Mouse (Mus musculus): ENCODE results near the gene Lrrc71. TPM values are rescaled to one million over a fixed set of nuclear protein-coding genes. Genes with fewer than 3 reads are reported as not detected.

Lrrc71 gene
- polyA plus RNA-seq, 1 experiment from 2014 or later = 0.52 TPM

DNA sequence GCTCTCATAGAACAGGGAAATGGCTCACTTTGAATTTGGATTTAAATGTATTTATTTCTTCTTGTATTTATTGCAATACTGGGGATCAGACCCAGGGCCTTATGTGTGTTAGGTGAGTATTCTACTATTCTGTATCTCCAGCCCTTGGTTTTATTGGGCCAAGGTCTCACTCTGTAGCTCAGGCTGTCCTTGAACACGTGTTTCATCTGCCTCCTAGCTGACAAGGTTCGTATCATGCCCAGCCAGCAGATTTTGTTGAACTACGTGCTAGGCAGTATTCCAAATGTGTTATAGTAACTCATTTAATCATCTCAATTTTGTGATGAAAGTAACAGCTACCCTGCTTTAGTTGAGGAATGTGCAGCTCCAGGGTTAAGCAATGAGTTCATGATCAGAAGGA, 6.4 kb downstream of the Lrrc71 start:
- H3K4me1 ChIP-seq (ENCODE audit: control insufficient read depth, insufficient read depth, low read length) = 0 out of 2 replicates have a peak, but pooled peaks cover 2% of the 10 kb centered on the region
- no peaks in the 10 kb centered on the region for H3K9me3 ChIP-seq (ENCODE audit: control insufficient read depth, low read length)
- H3K4me2 ChIP-seq (ENCODE audit: low read depth, low read length) = no peak overlapping the region
- H3K27ac ChIP-seq (ENCODE audit: low read depth, low read length) = no peak overlapping the region
- no peak overlapping the region for H3K9ac ChIP-seq (replicated peaks; ENCODE audit: low read depth, low read length)
- H3K36me3 ChIP-seq (ENCODE audit: control insufficient read depth, insufficient read depth, low read length) = peaks cover 18% of the 10 kb centered on the region; the same call in 1 of the 2 replicates
- H3K27me3 ChIP-seq (ENCODE audit: control insufficient read depth, insufficient read depth, low read length) = no peaks in the 10 kb centered on the region
- 90% methylated on average over 3 of the region's 3 CpGs for WGBS
- ATAC-seq (ENCODE audit: low read depth) = no peak
- H3K4me3 ChIP-seq (ENCODE audit: low read depth, low read length) = no peak overlapping the region

DNA sequence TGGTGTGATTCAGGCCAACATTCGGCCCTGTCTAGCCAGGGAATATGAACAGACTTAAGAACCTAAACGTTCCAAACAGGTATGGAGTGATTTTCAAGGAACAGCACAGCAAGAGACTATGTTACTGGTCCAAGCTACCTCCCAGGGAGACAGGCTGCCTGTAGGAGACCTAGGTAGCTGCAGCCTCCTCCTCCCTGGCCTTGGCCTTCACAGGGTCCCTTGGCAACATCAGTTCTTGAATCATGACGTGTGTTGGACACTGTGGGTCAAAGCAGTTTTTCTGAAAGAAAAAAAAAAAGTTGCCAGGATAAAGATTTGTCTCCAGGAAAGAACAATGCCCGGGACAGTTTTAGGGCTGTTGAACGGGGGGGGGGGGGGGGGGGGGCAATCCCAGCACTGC, 9.5 kb downstream of the Lrrc71 start:
- Histone ChIP-seq H3K36me3 (ENCODE audit: control insufficient read depth, insufficient read depth, low read length) (peaks cover 35% of the 10 kb centered on the region), H3K4me3 (ENCODE audit: low read depth, low read length) (no peak overlapping the region)
- 55% methylated on average over 5 of the region's 5 CpGs for WGBS

DNA sequence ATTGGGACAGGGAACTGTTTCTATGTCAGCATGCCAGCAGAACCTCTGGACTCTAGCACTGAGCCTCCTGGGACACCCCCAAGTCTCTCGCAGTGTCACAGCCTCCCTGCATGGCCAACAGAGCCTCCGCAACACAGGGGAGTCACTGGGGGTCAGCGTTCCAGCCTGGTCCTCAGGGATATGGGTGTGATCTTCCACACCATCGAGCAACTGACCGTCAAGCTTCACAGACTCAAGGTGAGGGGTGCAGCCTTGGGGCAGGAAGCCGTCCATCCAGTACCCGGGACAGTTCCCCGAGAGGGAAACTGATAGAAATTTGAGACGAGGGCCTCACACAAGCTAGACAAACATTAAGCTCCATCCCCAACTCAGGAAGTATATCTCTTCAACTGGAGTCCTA, 13.1 kb downstream of the Lrrc71 start:
- ATAC-seq (ENCODE audit: low read depth) = no peak
- Histone ChIP-seq H3K4me1 (ENCODE audit: control insufficient read depth, insufficient read depth, low read length) (no peaks in the 10 kb centered on the region), H3K36me3 (ENCODE audit: control insufficient read depth, insufficient read depth, low read length) (peaks cover 67% of the 10 kb centered on the region), H3K27ac (ENCODE audit: low read depth, low read length) (no peak overlapping the region), H3K9me3 (ENCODE audit: control insufficient read depth, low read length) (no peaks in the 10 kb centered on the region), H3K4me3 (ENCODE audit: low read depth, low read length) (no peak overlapping the region), H3K4me2 (ENCODE audit: low read depth, low read length) (no peak overlapping the region), H3K9ac (replicated peaks; ENCODE audit: low read depth, low read length) (no peak overlapping the region), H3K27me3 (ENCODE audit: control insufficient read depth, insufficient read depth, low read length) (no peaks in the 10 kb centered on the region)
- 89% methylated on average over 9 of the region's 9 CpGs for WGBS

More for the DNA sequence above, 9.5 kb downstream of the Lrrc71 start:
- H3K9me3 ChIP-seq (ENCODE audit: control insufficient read depth, low read length) = no peaks in the 10 kb centered on the region
- H3K4me1 ChIP-seq (ENCODE audit: control insufficient read depth, insufficient read depth, low read length) = no peaks in the 10 kb centered on the region
- no peaks in the 10 kb centered on the region for H3K27me3 ChIP-seq (ENCODE audit: control insufficient read depth, insufficient read depth, low read length)
- no peak overlapping the region for H3K27ac ChIP-seq (ENCODE audit: low read depth, low read length)
- no peak for ATAC-seq (ENCODE audit: low read depth)
- H3K4me2 ChIP-seq (ENCODE audit: low read depth, low read length) = no peak overlapping the region
- H3K9ac ChIP-seq (replicated peaks; ENCODE audit: low read depth, low read length) = no peak overlapping the region

DNA sequence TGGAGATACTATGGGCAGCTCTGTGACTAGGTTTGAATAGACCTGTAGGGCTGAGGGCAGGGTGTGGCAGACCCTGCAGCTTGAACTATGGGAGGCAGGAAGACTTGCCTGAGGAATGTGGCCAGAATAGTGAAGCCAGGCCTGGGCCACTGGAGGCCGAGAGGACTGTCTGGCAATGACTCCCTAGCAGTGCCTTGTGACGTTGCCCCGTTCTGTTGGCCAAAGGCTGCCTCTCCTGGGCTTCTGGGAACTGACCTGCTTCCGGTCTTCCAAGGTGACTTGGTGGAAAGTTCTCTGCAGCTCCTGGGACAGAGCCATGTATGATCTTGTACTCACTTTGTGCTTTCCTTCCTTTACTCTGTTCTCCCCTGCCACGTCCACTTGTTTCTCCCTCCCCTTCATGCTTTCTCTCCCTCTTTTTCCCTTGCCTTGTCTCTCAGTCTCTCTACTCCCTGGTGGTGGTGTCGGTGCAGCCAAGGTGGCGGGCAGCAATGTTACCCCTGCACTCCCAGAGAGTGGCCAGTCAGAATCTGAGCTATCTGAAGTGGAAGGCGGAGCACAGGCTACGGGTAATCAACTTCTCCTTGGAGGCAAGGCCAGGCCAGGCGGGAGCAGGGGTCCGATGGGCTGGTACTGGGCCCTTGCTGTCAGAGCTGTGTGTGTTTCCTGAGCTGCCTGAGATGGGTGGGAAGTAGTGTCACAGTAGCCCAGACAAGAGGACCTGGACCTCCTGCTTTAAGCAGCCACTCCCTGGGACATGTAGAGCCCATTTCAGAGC, 14.3 kb downstream of the Lrrc71 start:
- no peak for ATAC-seq (ENCODE audit: low read depth)
- peaks cover 67% of the 10 kb centered on the region for H3K36me3 ChIP-seq (ENCODE audit: control insufficient read depth, insufficient read depth, low read length)

DNA sequence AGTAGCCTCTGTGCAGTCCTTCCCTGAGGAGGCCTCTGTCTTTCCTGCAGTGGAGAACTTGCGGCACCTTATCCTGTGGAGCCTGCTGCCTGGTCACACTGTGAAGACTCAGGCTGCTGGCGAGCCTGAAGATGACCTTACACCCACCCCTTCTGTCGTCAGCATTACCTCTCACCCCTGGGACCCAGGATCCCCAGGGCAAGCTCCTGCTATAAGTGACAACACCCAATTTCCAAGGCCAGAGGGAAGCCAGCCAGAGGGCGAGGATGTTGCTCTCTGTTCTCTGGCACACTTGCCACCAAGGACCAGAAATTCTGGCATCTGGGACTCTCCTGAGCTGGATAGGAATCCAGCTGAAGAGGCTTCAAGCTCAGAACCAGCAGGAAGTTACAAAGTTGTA, 15.3 kb downstream of the Lrrc71 start:
- no peaks in the 10 kb centered on the region for H3K4me1 ChIP-seq (ENCODE audit: control insufficient read depth, insufficient read depth, low read length)
- H3K9me3 ChIP-seq (ENCODE audit: control insufficient read depth, low read length) = no peaks in the 10 kb centered on the region
- no peak overlapping the region for H3K4me3 ChIP-seq (ENCODE audit: low read depth, low read length)
- no peak overlapping the region for H3K27ac ChIP-seq (ENCODE audit: low read depth, low read length)
- ATAC-seq (ENCODE audit: low read depth) = no peak
- H3K4me2 ChIP-seq (ENCODE audit: low read depth, low read length) = no peak overlapping the region
- 83% methylated on average over 4 of the region's 4 CpGs for WGBS
- no peak overlapping the region for H3K9ac ChIP-seq (replicated peaks; ENCODE audit: low read depth, low read length)
- no peaks in the 10 kb centered on the region for H3K27me3 ChIP-seq (ENCODE audit: control insufficient read depth, insufficient read depth, low read length)
- peaks cover 73% of the 10 kb centered on the region for H3K36me3 ChIP-seq (ENCODE audit: control insufficient read depth, insufficient read depth, low read length)

More for the DNA sequence above, 14.3 kb downstream of the Lrrc71 start:
- no peaks in the 10 kb centered on the region for H3K27me3 ChIP-seq (ENCODE audit: control insufficient read depth, insufficient read depth, low read length)
- WGBS = 88% methylated on average over 11 of the region's 11 CpGs
- no peaks in the 10 kb centered on the region for H3K9me3 ChIP-seq (ENCODE audit: control insufficient read depth, low read length)
- H3K4me1 ChIP-seq (ENCODE audit: control insufficient read depth, insufficient read depth, low read length) = no peaks in the 10 kb centered on the region
- no peak overlapping the region for H3K4me2 ChIP-seq (ENCODE audit: low read depth, low read length)
- no peak overlapping the region for H3K9ac ChIP-seq (replicated peaks; ENCODE audit: low read depth, low read length)
- H3K27ac ChIP-seq (ENCODE audit: low read depth, low read length) = no peak overlapping the region
- H3K4me3 ChIP-seq (ENCODE audit: low read depth, low read length) = no peak overlapping the region

DNA sequence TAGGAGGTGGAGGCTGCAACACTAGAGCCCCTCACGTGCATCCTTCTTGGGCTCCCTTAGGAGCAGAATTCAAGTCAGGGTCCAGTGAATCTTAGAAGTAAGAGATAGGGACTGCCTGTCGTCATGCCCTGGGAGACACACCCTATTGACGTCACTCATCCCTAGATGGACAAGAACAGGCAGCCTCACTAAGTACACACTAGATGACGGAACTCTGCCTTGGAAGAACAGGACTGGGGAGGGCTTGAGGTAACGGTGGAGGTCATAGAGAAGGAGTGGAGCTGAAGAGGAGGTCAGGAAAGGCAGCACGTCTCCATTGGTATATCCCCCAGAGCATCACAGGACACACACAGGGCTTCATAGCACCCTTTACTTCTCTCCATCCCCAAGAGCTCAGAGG, 19.7 kb downstream of the Lrrc71 start:
- Histone ChIP-seq H3K36me3 (ENCODE audit: control insufficient read depth, insufficient read depth, low read length) (peaks cover 79% of the 10 kb centered on the region), H3K4me3 (ENCODE audit: low read depth, low read length) (no peak overlapping the region), H3K27ac (ENCODE audit: low read depth, low read length) (no peak overlapping the region), H3K27me3 (ENCODE audit: control insufficient read depth, insufficient read depth, low read length) (no peaks in the 10 kb centered on the region), H3K4me2 (ENCODE audit: low read depth, low read length) (no peak overlapping the region), H3K9ac (replicated peaks; ENCODE audit: low read depth, low read length) (no peak overlapping the region), H3K4me1 (ENCODE audit: control insufficient read depth, insufficient read depth, low read length) (no peaks in the 10 kb centered on the region), H3K9me3 (ENCODE audit: control insufficient read depth, low read length) (no peaks in the 10 kb centered on the region)
- WGBS = 94% methylated on average over 6 of the region's 6 CpGs
- ATAC-seq (ENCODE audit: low read depth) = no peak

DNA sequence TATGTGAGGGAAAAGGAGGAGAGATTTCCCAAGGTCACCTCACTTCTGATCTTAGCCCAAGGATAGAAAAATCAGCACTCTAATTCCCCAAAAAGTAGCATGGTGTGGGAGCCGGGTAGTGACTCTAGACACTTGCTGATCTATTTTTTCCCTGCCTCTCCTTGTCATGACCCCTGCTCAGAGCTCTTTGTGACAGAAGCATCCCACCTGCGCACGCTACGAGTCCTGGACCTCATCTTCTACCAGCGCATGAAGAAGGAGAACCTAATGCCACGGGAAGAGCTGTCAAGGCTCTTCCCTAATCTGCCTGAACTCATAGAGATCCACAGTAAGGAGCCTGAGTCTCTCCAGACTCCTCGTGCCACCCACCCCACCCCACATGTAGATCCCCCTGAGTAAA, 22.2 kb downstream of the Lrrc71 start:
- 98% methylated on average over 7 of the region's 7 CpGs for WGBS
- ATAC-seq (ENCODE audit: low read depth) = no peak
- Histone ChIP-seq H3K27ac (ENCODE audit: low read depth, low read length) (no peak overlapping the region), H3K9me3 (ENCODE audit: control insufficient read depth, low read length) (no peaks in the 10 kb centered on the region), H3K4me2 (ENCODE audit: low read depth, low read length) (no peak overlapping the region), H3K4me1 (ENCODE audit: control insufficient read depth, insufficient read depth, low read length) (no peaks in the 10 kb centered on the region), H3K9ac (replicated peaks; ENCODE audit: low read depth, low read length) (no peak overlapping the region), H3K36me3 (ENCODE audit: control insufficient read depth, insufficient read depth, low read length) (peaks cover 69% of the 10 kb centered on the region), H3K27me3 (ENCODE audit: control insufficient read depth, insufficient read depth, low read length) (no peaks in the 10 kb centered on the region), H3K4me3 (ENCODE audit: low read depth, low read length) (no peak overlapping the region)

DNA sequence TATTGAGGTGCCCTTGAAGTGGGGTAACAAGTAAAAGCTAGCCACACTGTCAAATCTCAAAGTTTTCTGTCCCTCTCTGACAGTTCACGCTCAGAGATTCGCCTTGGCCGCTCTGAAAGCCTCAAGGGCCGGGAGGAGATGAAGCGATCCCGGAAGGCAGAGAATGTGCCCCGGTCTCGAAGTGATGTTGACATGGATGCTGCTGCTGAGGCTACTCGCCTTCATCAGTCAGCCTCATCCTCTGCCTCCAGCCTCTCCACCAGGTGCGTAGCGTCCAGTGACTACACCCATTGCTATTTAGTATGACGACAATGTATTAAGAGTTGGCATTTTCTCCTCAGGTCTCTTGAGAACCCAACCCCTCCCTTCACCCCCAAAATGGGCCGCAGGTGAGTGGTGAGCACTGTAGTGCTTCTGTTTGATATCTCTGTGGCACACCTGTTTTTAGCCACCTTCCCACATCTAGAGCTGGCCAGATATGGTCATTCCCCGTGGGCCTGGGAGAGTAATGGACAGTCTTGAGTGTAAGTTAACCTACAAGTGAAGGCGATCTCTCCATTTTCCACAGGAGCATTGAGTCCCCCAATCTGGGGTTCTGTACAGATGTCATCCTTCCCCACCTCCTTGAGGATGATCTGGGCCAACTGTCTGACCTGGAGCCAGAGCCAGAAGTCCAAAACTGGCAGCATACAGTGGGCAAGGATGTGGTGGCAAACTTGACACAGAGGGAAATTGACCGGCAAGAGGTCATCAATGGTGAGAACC, 22.8 kb downstream of the Lrrc71 start:
- H3K36me3 ChIP-seq (ENCODE audit: control insufficient read depth, insufficient read depth, low read length) = peaks cover 69% of the 10 kb centered on the region
- no peak overlapping the region for H3K4me3 ChIP-seq (ENCODE audit: low read depth, low read length)
- H3K27me3 ChIP-seq (ENCODE audit: control insufficient read depth, insufficient read depth, low read length) = no peaks in the 10 kb centered on the region
- H3K4me2 ChIP-seq (ENCODE audit: low read depth, low read length) = no peak overlapping the region
- no peaks in the 10 kb centered on the region for H3K4me1 ChIP-seq (ENCODE audit: control insufficient read depth, insufficient read depth, low read length)
- H3K27ac ChIP-seq (ENCODE audit: low read depth, low read length) = no peak overlapping the region
- no peak overlapping the region for H3K9ac ChIP-seq (replicated peaks; ENCODE audit: low read depth, low read length)
- ATAC-seq (ENCODE audit: low read depth) = no peak
- 96% methylated on average over 16 of the region's 16 CpGs for WGBS
- no peaks in the 10 kb centered on the region for H3K9me3 ChIP-seq (ENCODE audit: control insufficient read depth, low read length)

DNA sequence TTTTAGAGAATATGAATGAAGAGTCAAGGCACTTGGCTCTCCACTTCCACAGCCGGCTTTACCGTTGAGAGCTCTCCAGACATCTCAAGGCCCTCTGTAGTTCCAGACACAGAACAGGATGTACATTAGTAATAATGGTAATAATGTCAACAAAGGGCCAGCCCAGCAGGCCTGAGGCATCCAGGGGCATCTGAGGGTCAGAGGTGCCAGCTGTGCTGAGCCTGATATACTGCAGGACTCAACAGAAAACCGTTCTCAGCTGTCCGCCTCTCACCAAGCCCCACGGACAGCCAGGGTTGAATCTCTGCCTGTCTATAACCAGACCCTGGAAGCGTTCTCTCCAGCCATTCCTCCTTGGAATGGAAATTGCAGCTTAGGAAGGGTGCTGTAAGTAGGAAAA, 23.9 kb downstream of the Lrrc71 start:
- no peak overlapping the region for H3K9ac ChIP-seq (replicated peaks; ENCODE audit: low read depth, low read length)
- H3K4me3 ChIP-seq (ENCODE audit: low read depth, low read length) = no peak overlapping the region
- ATAC-seq (ENCODE audit: low read depth) = no peak
- H3K4me1 ChIP-seq (ENCODE audit: control insufficient read depth, insufficient read depth, low read length) = no peaks in the 10 kb centered on the region
- H3K4me2 ChIP-seq (ENCODE audit: low read depth, low read length) = no peak overlapping the region
- no peak overlapping the region for H3K27ac ChIP-seq (ENCODE audit: low read depth, low read length)
- no peaks in the 10 kb centered on the region for H3K9me3 ChIP-seq (ENCODE audit: control insufficient read depth, low read length)
- H3K36me3 ChIP-seq (ENCODE audit: control insufficient read depth, insufficient read depth, low read length) = peaks cover 67% of the 10 kb centered on the region
- no peaks in the 10 kb centered on the region for H3K27me3 ChIP-seq (ENCODE audit: control insufficient read depth, insufficient read depth, low read length)
- 75% methylated on average over 6 of the region's 6 CpGs for WGBS
